Mouse (Mus musculus): ENCODE measurements at regions not wholly inside any gene's neighbourhood (a gene's known extent, or its start where the extent isn't known, plus 50 kb on each side); places are given as distances from the start of the nearest gene placed in this dataset.
A peak's percentile ranks its signal among the peaks of the same experiment; 100 is the strongest.

GRCm38 (mm10) chr1:165036631-165037030 is 101.3 kb upstream of the Xcl1 start:
- no peak overlapping the region for H3K4me3 ChIP-seq (replicated peaks; ENCODE audit: low read length)
- no peaks in the 10 kb centered on the region for H3K36me3 ChIP-seq (ENCODE audit: insufficient read depth, low read length)
- TF ChIP-seq CTCF (conservative IDR thresholded peaks at IDR 0.05; ENCODE audit: low read length) = no peak
- TF ChIP-seq POU5F1 (IDR thresholded peaks at IDR 0.05; ENCODE audit: borderline replicate concordance, low read length) = no peak
- no peak for TF ChIP-seq NANOG (IDR thresholded peaks at IDR 0.05; ENCODE audit: borderline replicate concordance, low read length)
- H3K9me3 ChIP-seq (ENCODE audit: low read length) = no peaks in the 10 kb centered on the region
- no peaks in the 10 kb centered on the region for H3K4me1 ChIP-seq (replicated peaks; ENCODE audit: low read depth, low read length)
- H3K27me3 ChIP-seq (ENCODE audit: insufficient read depth, low read length) = no peaks in the 10 kb centered on the region

- H3K4me3 ChIP-seq (replicated peaks; ENCODE audit: low read length) = no peak overlapping the region
- H3K4me1 ChIP-seq (replicated peaks; ENCODE audit: low read depth, low read length) = no peaks in the 10 kb centered on the region
- H3K36me3 ChIP-seq (ENCODE audit: insufficient read depth, low read length) = no peaks in the 10 kb centered on the region
- TF ChIP-seq CTCF (conservative IDR thresholded peaks at IDR 0.05; ENCODE audit: low read length) = no peak
- TF ChIP-seq POU5F1 (IDR thresholded peaks at IDR 0.05; ENCODE audit: borderline replicate concordance, low read length) = no peak
- no peak for TF ChIP-seq NANOG (IDR thresholded peaks at IDR 0.05; ENCODE audit: borderline replicate concordance, low read length)
- no peaks in the 10 kb centered on the region for H3K27me3 ChIP-seq (ENCODE audit: insufficient read depth, low read length)
- no peaks in the 10 kb centered on the region for H3K9me3 ChIP-seq (ENCODE audit: low read length)
Observed at GRCm38 (mm10) chr1:165035618-165036017, 100.3 kb upstream of the Xcl1 start.

- no peak overlapping the region for H3K4me3 ChIP-seq (replicated peaks; ENCODE audit: low read length)
- no peaks in the 10 kb centered on the region for H3K27me3 ChIP-seq (ENCODE audit: insufficient read depth, low read length)
- no peaks in the 10 kb centered on the region for H3K36me3 ChIP-seq (ENCODE audit: insufficient read depth, low read length)
- TF ChIP-seq CTCF (conservative IDR thresholded peaks at IDR 0.05; ENCODE audit: low read length) = no peak
- TF ChIP-seq NANOG (IDR thresholded peaks at IDR 0.05; ENCODE audit: borderline replicate concordance, low read length) = no peak
- no peak for TF ChIP-seq POU5F1 (IDR thresholded peaks at IDR 0.05; ENCODE audit: borderline replicate concordance, low read length)
- H3K4me1 ChIP-seq (replicated peaks; ENCODE audit: low read depth, low read length) = peaks cover 7% of the 10 kb centered on the region; the same call in 1 of the 2 replicates
- no peaks in the 10 kb centered on the region for H3K9me3 ChIP-seq (ENCODE audit: low read length)
Observed at GRCm38 (mm10) chr1:165020960-165021563, 85.7 kb upstream of the Xcl1 start.

GRCm38 (mm10) chr1:165018692-165019309 is 83.5 kb upstream of the Xcl1 start:
- Histone ChIP-seq H3K36me3 (ENCODE audit: insufficient read depth, low read length) (no peaks in the 10 kb centered on the region), H3K27me3 (ENCODE audit: insufficient read depth, low read length) (peaks cover 6% of the 10 kb centered on the region; the same call in 1 of the 2 replicates), H3K9me3 (ENCODE audit: low read length) (no peaks in the 10 kb centered on the region), H3K4me3 (replicated peaks; ENCODE audit: low read length) (peak overlapping the region; percentile 51), H3K4me1 (replicated peaks; ENCODE audit: low read depth, low read length) (0 out of 2 replicates have a peak, but pooled peaks cover 5% of the 10 kb centered on the region)
- TF ChIP-seq NANOG (IDR thresholded peaks at IDR 0.05; ENCODE audit: borderline replicate concordance, low read length) (no peak), CTCF (conservative IDR thresholded peaks at IDR 0.05; ENCODE audit: low read length) (no peak), POU5F1 (IDR thresholded peaks at IDR 0.05; ENCODE audit: borderline replicate concordance, low read length) (no peak)

- Histone ChIP-seq H3K4me1 (replicated peaks; ENCODE audit: low read depth, low read length) (0 out of 2 replicates have a peak, but pooled peaks cover 5% of the 10 kb centered on the region), H3K36me3 (ENCODE audit: insufficient read depth, low read length) (no peaks in the 10 kb centered on the region), H3K9me3 (ENCODE audit: low read length) (no peaks in the 10 kb centered on the region), H3K27me3 (ENCODE audit: insufficient read depth, low read length) (peaks cover 6% of the 10 kb centered on the region; the same call in 1 of the 2 replicates), H3K4me3 (replicated peaks; ENCODE audit: low read length) (no peak overlapping the region)
- no peak for TF ChIP-seq POU5F1 (IDR thresholded peaks at IDR 0.05; ENCODE audit: borderline replicate concordance, low read length)
- TF ChIP-seq CTCF (conservative IDR thresholded peaks at IDR 0.05; ENCODE audit: low read length) = no peak
- TF ChIP-seq NANOG (IDR thresholded peaks at IDR 0.05; ENCODE audit: borderline replicate concordance, low read length) = no peak
Observed at GRCm38 (mm10) chr1:165018236-165018635, 82.9 kb upstream of the Xcl1 start.

GRCm38 (mm10) chr1:165017793-165018192 is 82.5 kb upstream of the Xcl1 start:
- TF ChIP-seq POU5F1 (IDR thresholded peaks at IDR 0.05; ENCODE audit: borderline replicate concordance, low read length) = no peak
- Histone ChIP-seq H3K9me3 (ENCODE audit: low read length) (no peaks in the 10 kb centered on the region), H3K4me1 (replicated peaks; ENCODE audit: low read depth, low read length) (0 out of 2 replicates have a peak, but pooled peaks cover 5% of the 10 kb centered on the region), H3K4me3 (replicated peaks; ENCODE audit: low read length) (no peak overlapping the region), H3K27me3 (ENCODE audit: insufficient read depth, low read length) (peaks cover 6% of the 10 kb centered on the region; the same call in 1 of the 2 replicates), H3K36me3 (ENCODE audit: insufficient read depth, low read length) (no peaks in the 10 kb centered on the region)

- Histone ChIP-seq H3K4me1 (replicated peaks; ENCODE audit: low read depth, low read length) (0 out of 2 replicates have a peak, but pooled peaks cover 4% of the 10 kb centered on the region), H3K4me3 (replicated peaks; ENCODE audit: low read length) (no peak overlapping the region), H3K36me3 (ENCODE audit: insufficient read depth, low read length) (no peaks in the 10 kb centered on the region), H3K27me3 (ENCODE audit: insufficient read depth, low read length) (peaks cover 9% of the 10 kb centered on the region; the same call in 1 of the 2 replicates), H3K9me3 (ENCODE audit: low read length) (no peaks in the 10 kb centered on the region)
- no peak for TF ChIP-seq NANOG (IDR thresholded peaks at IDR 0.05; ENCODE audit: borderline replicate concordance, low read length)
- TF ChIP-seq POU5F1 (IDR thresholded peaks at IDR 0.05; ENCODE audit: borderline replicate concordance, low read length) = no peak
- TF ChIP-seq CTCF (conservative IDR thresholded peaks at IDR 0.05; ENCODE audit: low read length) = no peak
Observed at GRCm38 (mm10) chr1:165014328-165014727, 79.0 kb upstream of the Xcl1 start.

- no peak overlapping the region for H3K4me3 ChIP-seq (replicated peaks; ENCODE audit: low read length)
- TF ChIP-seq CTCF (conservative IDR thresholded peaks at IDR 0.05; ENCODE audit: low read length) (no peak), NANOG (IDR thresholded peaks at IDR 0.05; ENCODE audit: borderline replicate concordance, low read length) (no peak), POU5F1 (IDR thresholded peaks at IDR 0.05; ENCODE audit: borderline replicate concordance, low read length) (no peak)
- H3K27me3 ChIP-seq (ENCODE audit: insufficient read depth, low read length) = peaks cover 9% of the 10 kb centered on the region; the same call in 1 of the 2 replicates
- no peaks in the 10 kb centered on the region for H3K36me3 ChIP-seq (ENCODE audit: insufficient read depth, low read length)
- no peaks in the 10 kb centered on the region for H3K4me1 ChIP-seq (replicated peaks; ENCODE audit: low read depth, low read length)
- H3K9me3 ChIP-seq (ENCODE audit: low read length) = no peaks in the 10 kb centered on the region
Observed at GRCm38 (mm10) chr1:165013428-165013827, 78.1 kb upstream of the Xcl1 start.
